Mouse (Mus musculus): ENCODE results near the gene Shq1.

Gene Shq1

DNA sequence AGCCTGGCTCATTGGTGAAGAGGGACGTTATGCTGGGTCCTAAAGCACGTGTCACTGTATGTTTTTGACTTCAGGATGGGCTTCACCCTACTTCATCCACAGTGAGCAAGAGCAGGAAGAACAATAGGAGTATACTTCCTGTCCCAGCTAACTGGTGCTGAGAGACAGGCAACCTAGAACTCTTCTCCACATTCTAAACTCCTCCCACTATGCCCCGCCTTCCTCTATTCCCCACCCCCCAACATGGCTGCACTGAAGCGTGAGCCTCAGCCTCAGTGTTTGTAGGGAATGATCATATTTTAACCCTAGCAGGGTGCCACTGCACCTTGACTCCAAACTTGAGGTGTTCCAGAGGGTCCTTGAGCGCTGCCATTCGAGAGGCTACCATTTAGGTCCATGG lies 143.8 kb downstream of the Shq1 start:
- no peak for DNase-seq

DNA sequence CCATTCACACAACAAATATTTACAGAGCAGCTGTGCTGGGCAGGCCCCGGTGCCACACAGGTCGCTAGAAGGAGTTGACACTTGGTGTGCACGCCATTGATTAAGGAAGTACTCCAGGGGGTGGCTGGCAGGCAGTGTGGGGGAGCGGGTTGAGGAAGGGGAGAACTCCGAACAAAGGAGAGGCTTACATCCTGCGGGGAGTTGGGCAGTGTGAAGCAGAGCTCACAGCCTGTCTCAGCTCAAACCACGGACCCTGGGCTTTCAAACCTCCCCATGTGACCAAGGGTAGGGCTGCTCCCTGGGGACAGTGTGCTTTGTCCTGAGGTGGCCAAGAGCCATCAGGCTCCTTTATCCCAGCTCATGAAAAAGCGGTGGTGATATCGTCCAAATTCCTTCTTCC lies 144.9 kb downstream of the Shq1 start:
- no peak for DNase-seq

DNA sequence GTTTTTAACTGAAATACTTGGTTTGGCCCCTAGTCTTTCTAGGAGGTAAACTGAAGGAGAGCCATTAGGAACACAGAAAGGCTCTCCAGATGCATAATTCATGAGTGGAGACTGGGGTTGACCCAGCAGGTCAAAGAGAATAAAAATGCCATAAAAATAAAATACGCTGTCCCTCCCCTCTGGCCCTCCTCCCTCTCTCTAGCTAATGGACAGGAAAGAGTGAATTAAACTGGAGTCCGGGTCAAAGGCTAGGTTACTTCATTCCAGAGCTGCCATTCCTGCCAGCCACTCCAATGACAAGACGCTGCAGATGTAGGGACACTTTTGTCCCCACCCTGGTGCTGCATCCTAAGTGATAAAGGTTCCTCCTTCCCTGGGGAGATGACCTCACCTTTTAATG lies 145.5 kb downstream of the Shq1 start:
- no peak for DNase-seq

DNA sequence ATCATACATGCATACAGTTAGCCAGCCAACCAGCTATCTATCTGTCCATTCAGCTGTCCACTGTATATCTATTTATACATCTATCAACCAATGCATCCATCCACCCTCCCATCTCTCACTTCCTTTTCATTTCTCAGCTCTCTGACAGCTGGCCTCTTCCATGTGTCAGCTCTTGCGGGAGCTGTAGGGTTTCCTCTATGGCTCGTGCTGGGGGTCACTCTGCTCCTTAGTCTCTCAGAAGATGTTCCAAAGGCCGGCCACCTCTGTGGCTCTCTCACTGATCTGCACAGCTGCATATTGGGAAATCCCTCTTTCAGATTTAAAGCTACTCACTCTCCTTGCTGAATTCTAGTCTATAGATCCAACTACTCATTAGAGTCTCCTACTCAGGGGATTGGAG lies 148.5 kb downstream of the Shq1 start:
- DNase-seq = no peak

DNA sequence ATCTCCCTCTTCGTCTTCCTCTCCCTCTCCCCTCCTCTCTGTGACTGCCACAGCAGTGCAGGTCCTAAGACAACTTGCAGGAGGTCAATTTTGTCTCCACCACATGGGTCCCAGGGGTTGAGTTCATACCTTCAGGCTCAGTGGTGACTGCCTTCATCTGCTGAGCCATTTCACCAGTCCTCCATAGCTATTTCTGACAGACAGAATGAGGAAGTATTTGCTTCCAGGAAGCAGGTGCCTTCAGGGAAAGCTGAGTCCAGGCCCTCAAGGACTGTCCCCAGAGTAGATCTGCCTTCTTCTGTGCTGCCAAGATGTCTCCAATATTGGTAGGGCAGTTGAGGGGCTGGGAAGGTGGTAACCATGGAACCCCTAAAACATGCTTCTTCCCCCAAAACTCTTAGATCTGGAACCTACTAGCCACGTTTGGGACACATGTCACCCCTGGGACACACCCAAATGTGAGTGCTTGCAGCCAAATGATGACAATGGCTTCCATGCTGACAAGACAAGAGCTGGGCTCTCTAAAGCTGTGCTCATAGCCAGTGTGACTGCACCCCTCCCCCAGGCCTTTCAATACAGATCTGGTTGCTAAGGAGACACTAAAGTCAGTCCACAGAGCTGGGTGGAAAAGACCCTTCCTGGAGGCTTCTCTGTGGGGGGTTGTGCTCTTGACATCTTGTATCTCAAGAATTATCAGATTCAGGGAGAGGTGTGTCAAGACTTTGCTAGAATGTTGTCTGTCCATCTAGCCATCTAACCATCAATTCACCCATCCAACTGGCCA lies 149.2 kb downstream of the Shq1 start:
- DNase-seq = no peak

DNA sequence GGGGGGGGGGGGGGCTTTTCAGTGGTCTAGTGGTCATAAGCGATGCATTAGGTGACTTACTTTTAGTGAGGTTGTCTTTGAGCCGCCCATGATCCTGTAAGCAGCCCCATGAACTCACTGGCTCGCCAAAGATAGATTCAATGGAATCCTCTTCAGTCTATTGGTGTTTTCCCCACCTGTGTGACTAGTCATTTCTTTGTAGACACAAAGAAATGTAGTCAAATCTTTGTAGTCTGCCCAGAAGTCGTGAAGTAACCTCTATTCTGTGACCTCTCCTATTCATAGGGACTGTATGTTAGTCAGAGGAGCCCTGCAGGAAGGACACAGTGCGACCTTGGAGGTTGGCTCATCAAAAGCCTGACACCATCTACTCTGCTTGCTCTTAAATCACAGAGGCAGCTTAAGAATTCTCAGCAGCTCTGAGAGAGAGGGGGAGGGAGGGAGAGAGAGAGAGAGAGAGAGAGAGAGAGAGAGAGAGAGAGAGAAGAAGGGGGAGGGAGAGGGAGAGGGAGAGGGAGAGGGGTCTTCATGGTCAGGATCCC lies 150.3 kb downstream of the Shq1 start:
- DNase-seq = no peak

DNA sequence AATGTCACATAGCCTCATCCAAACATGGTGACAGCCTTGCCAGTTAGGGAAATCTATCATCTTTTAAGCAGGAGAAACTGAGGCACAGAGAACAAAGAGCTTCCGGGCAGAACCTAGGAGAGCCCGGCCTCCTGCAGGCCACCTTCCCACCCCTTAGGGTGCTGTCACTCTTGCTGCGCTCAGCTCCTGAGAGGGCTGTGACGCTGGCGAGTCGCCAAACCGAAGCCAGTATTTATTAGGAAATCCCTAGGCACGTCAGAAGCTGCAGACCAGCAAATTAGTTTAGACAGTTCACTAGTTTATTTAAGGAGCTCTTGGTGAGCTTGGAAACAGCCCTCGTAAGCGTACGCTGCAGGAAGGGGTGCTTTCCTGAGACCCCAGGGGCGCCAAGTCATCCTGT lies 151.1 kb downstream of the Shq1 start:
- DNase-seq = no peak

All from liver (tissue).